Mouse (Mus musculus): ENCODE results near the gene Ehd2.

DNA sequence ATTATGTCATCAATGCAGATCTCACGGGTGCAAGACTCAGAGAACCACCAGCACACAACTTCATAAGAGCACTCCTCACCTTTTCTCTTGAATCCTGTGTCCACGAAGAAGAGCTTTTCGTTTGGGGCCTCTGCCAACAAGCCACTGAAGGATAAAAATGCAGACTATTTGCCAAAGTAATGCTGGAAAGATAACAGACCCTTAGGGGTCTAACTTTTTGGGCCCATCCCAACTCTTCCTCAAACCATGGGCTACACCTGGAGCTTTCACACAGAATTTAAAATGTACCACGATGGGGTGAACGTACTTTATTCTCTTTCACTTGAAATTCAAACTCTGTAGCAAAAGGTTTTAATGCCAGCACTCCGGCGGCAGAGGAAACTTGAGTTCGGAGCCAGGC is 22.2 kb downstream of the Ehd2 start:
- TF ChIP-seq CTCF (IDR thresholded peaks at IDR 0.05; ENCODE audit: borderline replicate concordance, insufficient read depth, low read length) (no peak), POLR2A (IDR thresholded peaks at IDR 0.05; ENCODE audit: low read depth, low read length) (no peak)
